Mouse (Mus musculus) heart, embryonic 14.5 days (tissue): ENCODE measurements around the gene Kcna5. TPM values are rescaled to one million over a fixed set of nuclear protein-coding genes. Genes with fewer than 3 reads are reported as not detected.

Experiments used
- ATAC-seq: fragments of 200-750 bp; cut with Nextera tagmentation; 2 replicates; pipeline ENCODE4 v1.8.0; 2017; ENCODE audit warnings: low read depth, moderate TSS enrichment; ENCODE audit not compliant: insufficient number of reproducible peaks, insufficient read depth, low FRiP score
- H3K27ac ChIP-seq, 2 experiments: fragments of 200-500 bp in 1 of 2; fragments of 300-500 bp in 1 of 2; sonication (generic) in 1 of 2; replicated peaks in 1 of 2; 2 replicates each; pipeline ENCODE4 v1.5.1; 2012 to 2014; ENCODE audit warnings: low read depth in 2 of 2, low read length in 2 of 2, control low read depth in 1 of 2, mild to moderate bottlenecking in 1 of 2, mixed read lengths in 1 of 2; ENCODE audit not compliant: control insufficient read depth in 1 of 2, insufficient read depth in 1 of 2
- H3K27me3 ChIP-seq: fragments of 300-500 bp; sonication (generic); 2 replicates; pipeline ENCODE4 v1.6.1; 2014; ENCODE audit warnings: mild to moderate bottlenecking, low read length, control low read depth; ENCODE audit not compliant: control insufficient read depth, insufficient read depth
- H3K36me3 ChIP-seq: fragments of 300-500 bp; sonication (generic); 2 replicates; pipeline ENCODE4 v1.6.1; 2014; ENCODE audit warnings: mild to moderate bottlenecking, control low read depth, low read length, mixed read lengths; ENCODE audit not compliant: control insufficient read depth, insufficient read depth
- H3K4me1 ChIP-seq, 2 experiments: fragments of 200-500 bp in 1 of 2; fragments of 300-500 bp in 1 of 2; sonication (generic) in 1 of 2; 2 replicates each; pipeline ENCODE4 v1.6.1; 2012 to 2014; ENCODE audit warnings: low read length in 2 of 2, control low read depth in 1 of 2, mixed read lengths in 1 of 2; ENCODE audit not compliant: control insufficient read depth in 2 of 2, insufficient read depth in 2 of 2
- H3K4me2 ChIP-seq: fragments of 300-500 bp; sonication (generic); 2 replicates; pipeline ENCODE4 v1.6.1; 2014; ENCODE audit warnings: mild to moderate bottlenecking, low read length
- H3K4me3 ChIP-seq, 2 experiments: fragments of 200-500 bp in 1 of 2; fragments of 300-500 bp in 1 of 2; sonication (generic) in 1 of 2; 2 replicates each; pipeline ENCODE4 v1.5.1; 2012 to 2014; ENCODE audit warnings: low read length in 2 of 2, mild to moderate bottlenecking in 2 of 2, control low read depth in 1 of 2, low read depth in 1 of 2, moderate library complexity in 1 of 2; ENCODE audit not compliant: control insufficient read depth in 1 of 2, insufficient read depth in 1 of 2
- H3K9ac ChIP-seq: fragments of 300-500 bp; sonication (generic); 2 replicates; pipeline ENCODE4 v1.6.1; 2014; ENCODE audit warnings: mild to moderate bottlenecking, low read length
- H3K9me3 ChIP-seq: fragments of 300-500 bp; sonication (generic); 2 replicates; pipeline ENCODE4 v1.6.1; 2016; ENCODE audit warnings: low read length, control low read depth; ENCODE audit not compliant: control insufficient read depth
- WGBS: fragments of 180-500 bp; shearing (Covaris S2); extraction: QIAGEN DNeasy Blood & Tissue Kit; methylation state at CpG from one replicate; pipeline ENCODE4 v1.1.7; 2014; 5-methylcytosine and 5-hydroxymethylcytosine counted together
- polyA plus RNA-seq: library from polyadenylated mRNA; unstranded; fragments of >200 nt; fragmentation: Nextera tagmentation; extraction: Ambion mirVana; gene quantifications from 2 replicates; pipeline ENCODE4 v1.2.1, GENCODE M21; 2014

Kcna5 gene
- polyA plus RNA-seq, 1 experiment from 2014 or later = 7.6 TPM

- Histone ChIP-seq H3K27ac (no peak overlapping the region), H3K27me3 (no peaks in the 10 kb centered on the region; the same call in 1 of the 2 replicates), H3K4me2 (no peak overlapping the region), H3K36me3 (no peaks in the 10 kb centered on the region), H3K4me1 (no peaks in the 10 kb centered on the region; a peak in 1 of 4 replicates), H3K4me3 (no peak overlapping the region), H3K9me3 (no peaks in the 10 kb centered on the region), H3K9ac (no peak overlapping the region)
- ATAC-seq = no peak
- 85% methylated on average over 5 of the region's 5 CpGs for WGBS
Observed at GRCm38 (mm10) chr6:126573021-126573420, 37.8 kb upstream of the Kcna5 start.

- no peak overlapping the region for H3K4me2 ChIP-seq
- no peak overlapping the region for H3K9ac ChIP-seq
- no peak overlapping the region for H3K4me3 ChIP-seq
- H3K36me3 ChIP-seq = no peaks in the 10 kb centered on the region
- WGBS = 39% methylated on average over 7 of the region's 7 CpGs
- no peaks in the 10 kb centered on the region; the same call in 1 of the 2 replicates for H3K27me3 ChIP-seq
- no peak for ATAC-seq
- H3K27ac ChIP-seq = no peak overlapping the region
- H3K9me3 ChIP-seq = no peaks in the 10 kb centered on the region
- H3K4me1 ChIP-seq = no peaks in the 10 kb centered on the region; a peak in 1 of 4 replicates
Observed at GRCm38 (mm10) chr6:126569809-126570208, 34.6 kb upstream of the Kcna5 start.

- Histone ChIP-seq H3K27ac (no peak overlapping the region), H3K27me3 (no peaks in the 10 kb centered on the region; the same call in 1 of the 2 replicates), H3K4me1 (no peaks in the 10 kb centered on the region; a peak in 1 of 4 replicates), H3K36me3 (no peaks in the 10 kb centered on the region), H3K4me3 (no peak overlapping the region), H3K9ac (no peak overlapping the region), H3K9me3 (no peaks in the 10 kb centered on the region), H3K4me2 (no peak overlapping the region)
- WGBS = 73% methylated on average over 14 of the region's 14 CpGs
- ATAC-seq = no peak
Observed at GRCm38 (mm10) chr6:126568046-126568830, 33.0 kb upstream of the Kcna5 start.

GRCm38 (mm10) chr6:126567326-126567725, 32.1 kb upstream of the Kcna5 start:
- Histone ChIP-seq H3K4me3 (no peak overlapping the region), H3K9ac (no peak overlapping the region), H3K27ac (no peak overlapping the region), H3K27me3 (no peaks in the 10 kb centered on the region; the same call in 1 of the 2 replicates), H3K36me3 (no peaks in the 10 kb centered on the region), H3K4me1 (no peaks in the 10 kb centered on the region; a peak in 1 of 4 replicates), H3K9me3 (no peaks in the 10 kb centered on the region), H3K4me2 (no peak overlapping the region)
- WGBS = 86% methylated on average over 9 of the region's 9 CpGs
- no peak for ATAC-seq

GRCm38 (mm10) chr6:126564376-126564775, 29.2 kb upstream of the Kcna5 start:
- no peak overlapping the region for H3K9ac ChIP-seq
- no peaks in the 10 kb centered on the region for H3K9me3 ChIP-seq
- no peaks in the 10 kb centered on the region; the same call in 1 of the 2 replicates for H3K27me3 ChIP-seq
- H3K4me2 ChIP-seq = no peak overlapping the region
- H3K27ac ChIP-seq = no peak overlapping the region
- 47% methylated on average over 6 of the region's 6 CpGs for WGBS
- ATAC-seq = peak; percentile 6; the same call in 1 of the 2 replicates
- peaks cover 2 to 6% of the 10 kb centered on the region in 2 experiments; a peak in 2 of 4 replicates for H3K4me1 ChIP-seq
- no peaks in the 10 kb centered on the region for H3K36me3 ChIP-seq
- no peak overlapping the region for H3K4me3 ChIP-seq

- peak; percentile 23 for ATAC-seq
- 21% methylated on average over 7 of the region's 7 CpGs for WGBS
- H3K36me3 ChIP-seq = no peaks in the 10 kb centered on the region
Observed at GRCm38 (mm10) chr6:126563898-126564297, 28.7 kb upstream of the Kcna5 start.

GRCm38 (mm10) chr6:126561702-126562101, 26.5 kb upstream of the Kcna5 start:
- no peak for ATAC-seq
- H3K4me1 ChIP-seq = peaks cover 2 to 6% of the 10 kb centered on the region in 2 experiments; a peak in 2 of 4 replicates
- WGBS = 28% methylated on average over 4 of the region's 4 CpGs
- H3K9ac ChIP-seq = no peak overlapping the region
- no peak overlapping the region for H3K4me3 ChIP-seq
- H3K9me3 ChIP-seq = no peaks in the 10 kb centered on the region
- no peaks in the 10 kb centered on the region for H3K36me3 ChIP-seq
- no peak overlapping the region for H3K4me2 ChIP-seq
- no peaks in the 10 kb centered on the region for H3K27me3 ChIP-seq
- H3K27ac ChIP-seq = no peak overlapping the region

More at GRCm38 (mm10) chr6:126563898-126564297, 28.7 kb upstream of the Kcna5 start:
- H3K4me2 ChIP-seq = no peak overlapping the region
- H3K27me3 ChIP-seq = no peaks in the 10 kb centered on the region; the same call in 1 of the 2 replicates
- no peak overlapping the region for H3K9ac ChIP-seq
- no peak overlapping the region for H3K4me3 ChIP-seq
- peaks cover 2 to 6% of the 10 kb centered on the region in 2 experiments; a peak in 2 of 4 replicates for H3K4me1 ChIP-seq
- no peaks in the 10 kb centered on the region for H3K9me3 ChIP-seq
- no peak overlapping the region for H3K27ac ChIP-seq
